Comparison of ENCODE assay signal across 25 mouse cellular contexts in the genomic region with DNA sequence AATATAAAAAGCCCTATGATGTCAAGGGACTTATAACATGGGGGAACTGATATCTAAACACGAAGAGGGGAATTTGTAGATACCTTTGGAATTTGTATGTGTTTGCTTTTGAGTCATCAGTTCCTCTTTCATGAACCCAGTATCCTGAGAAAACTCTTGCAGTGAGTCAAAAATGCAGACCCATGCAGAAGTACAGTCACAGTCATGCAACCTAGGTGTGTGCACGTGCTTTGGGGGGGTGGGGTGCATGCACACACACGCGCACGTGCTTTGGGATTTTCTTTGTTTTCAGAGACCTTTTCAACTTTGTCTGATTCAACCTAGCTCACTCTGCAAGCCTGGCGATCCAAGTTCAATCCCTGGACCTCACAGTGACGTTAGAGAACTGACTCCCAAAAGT. TPM values are rescaled to one million over a fixed set of nuclear protein-coding genes. Genes with fewer than 3 reads are reported as not detected.
"Had no signal": no experiment of that assay in that cellular context is flagged by ENCODE, and none has a peak within 500 bp of the region (broad histone marks: within the 10 kb centered on the region; RNA-seq: fewer than 3 reads in every experiment).

No protein-coding gene starts in this region.

- DNase-seq: gastrocnemius, adult 2 months; gastrocnemius, postnatal 10 days; gastrocnemius, postnatal 25 days; heart, adult 2 months; heart, postnatal 10 days; heart, postnatal 4 days; kidney, adult 18-20 months; kidney, adult 8-10 months; kidney, postnatal 10 days; kidney, postnatal 25 days; layer of hippocampus, adult 9-11 months; layer of hippocampus, postnatal 36 days; left cerebral cortex, postnatal 4 days had no signal

- H3K36me3 ChIP-seq: hindbrain, embryonic 10.5 days; hindbrain, embryonic 12.5 days; intestine, embryonic 15.5 days; limb, embryonic 13.5 days; limb, embryonic 15.5 days; liver, embryonic 12.5 days had no signal

- ATAC-seq: hindbrain, embryonic 16.5 days; inflammation-experienced regulatory T-cells, adult 6 months; intestine, embryonic 15.5 days; intestine, postnatal 0 days; liver, embryonic 12.5 days had no signal

- H3K9me3 ChIP-seq: hindbrain, embryonic 10.5 days; hindbrain, embryonic 12.5 days; intestine, embryonic 15.5 days; limb, embryonic 13.5 days; limb, embryonic 15.5 days; liver, embryonic 12.5 days had no signal

- H3K4me2 ChIP-seq: heart, embryonic 11.5 days; hindbrain, embryonic 12.5 days; hindbrain, embryonic 14.5 days; intestine, embryonic 15.5 days; limb, embryonic 13.5 days; limb, embryonic 15.5 days; liver, embryonic 12.5 days had no signal

- H3K9ac ChIP-seq: hindbrain, embryonic 12.5 days; hindbrain, embryonic 14.5 days; intestine, embryonic 15.5 days; limb, embryonic 13.5 days; limb, embryonic 15.5 days; liver, embryonic 12.5 days had no signal

- H3K27me3 ChIP-seq: hindbrain, embryonic 12.5 days; intestine, embryonic 15.5 days; limb, embryonic 13.5 days; limb, embryonic 15.5 days had no signal

- H3K4me1 ChIP-seq: intestine, embryonic 15.5 days had no signal

- H3K27ac ChIP-seq: gastrocnemius, adult 2 months; heart, adult 2 months; hindbrain, embryonic 10.5 days; hindbrain, embryonic 12.5 days; hindbrain, embryonic 14.5 days; intestine, embryonic 15.5 days; limb, embryonic 13.5 days; limb, embryonic 15.5 days; liver, embryonic 12.5 days had no signal

- H3K4me3 ChIP-seq: gastrocnemius, adult 2 months; heart, adult 2 months; hindbrain, embryonic 10.5 days; hindbrain, embryonic 12.5 days; intestine, embryonic 15.5 days; limb, embryonic 13.5 days; limb, embryonic 15.5 days; liver, embryonic 12.5 days had no signal

RNA-seq across cellular contexts. Expression of a gene that starts 39.6 kb away (rescaled TPM):
- polyA plus RNA-seq: inflammation-experienced regulatory T-cells, adult 6 months had no signal

RNA-seq across cellular contexts. Expression of a gene that starts 47.7 kb away (rescaled TPM):
- polyA plus RNA-seq: hindbrain, embryonic 16.5 days had no signal

RNA-seq across cellular contexts. Expression of a gene that starts 54.8 kb away (rescaled TPM):
- polyA plus RNA-seq: heart, embryonic 14.5 days had no signal
